Mouse (Mus musculus) urinary bladder, adult 18-20 months (tissue): Measurements from ENCODE around the gene Apobec2.

Experiments
- DNase-seq, 2 experiments: peaks; one replicate each; pipeline ENCODE4 v3.0.0; 2022; ENCODE audit warnings: low spot score in 2 of 2, mixed read lengths in 2 of 2

The Apobec2 gene

DNA sequence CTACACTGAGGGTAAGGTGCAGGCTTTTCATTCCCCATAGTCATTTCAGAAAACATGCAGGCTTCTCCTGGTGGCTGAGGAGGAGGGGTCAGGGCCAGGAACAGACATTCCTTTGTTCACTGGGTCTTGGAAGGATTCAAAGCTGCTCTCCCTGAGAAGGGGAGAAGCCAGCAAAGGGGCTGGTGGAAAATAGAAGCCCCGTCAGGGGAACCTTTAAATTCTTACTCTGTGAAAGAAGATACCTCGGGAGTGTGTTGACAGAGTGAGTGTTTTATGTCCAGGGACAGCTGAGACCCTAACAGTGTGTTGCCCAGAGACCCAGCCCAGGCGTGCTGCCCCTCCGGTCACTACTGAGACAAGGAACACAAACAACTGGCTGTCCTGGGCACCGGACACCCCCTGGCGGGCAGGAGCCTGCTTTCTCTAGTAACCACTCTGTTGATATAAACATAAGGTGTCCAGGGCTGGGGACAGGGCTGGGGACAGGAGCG is 4.7 kb upstream of the Apobec2 start:
- no peak for DNase-seq

DNA sequence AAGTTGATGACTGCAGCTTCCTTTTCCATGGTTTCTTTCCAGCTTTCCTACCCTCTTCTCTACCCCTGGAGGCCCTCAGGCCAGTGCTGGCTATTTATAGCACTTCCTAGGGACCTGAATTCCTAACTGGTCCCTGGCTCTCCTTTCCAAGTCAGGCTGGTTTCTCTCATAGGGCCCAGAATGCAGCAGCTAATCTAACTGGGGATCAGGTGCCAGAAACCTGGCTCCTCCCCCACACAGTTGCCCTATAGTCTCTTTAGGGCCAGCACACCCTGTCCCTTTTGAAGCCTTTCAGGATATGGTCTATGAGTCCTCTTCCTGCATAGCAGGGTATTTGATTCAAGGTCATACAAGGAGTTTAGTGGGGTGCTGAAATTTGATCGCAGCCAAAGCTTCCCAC is 3.8 kb upstream of the Apobec2 start:
- no peak for DNase-seq

DNA sequence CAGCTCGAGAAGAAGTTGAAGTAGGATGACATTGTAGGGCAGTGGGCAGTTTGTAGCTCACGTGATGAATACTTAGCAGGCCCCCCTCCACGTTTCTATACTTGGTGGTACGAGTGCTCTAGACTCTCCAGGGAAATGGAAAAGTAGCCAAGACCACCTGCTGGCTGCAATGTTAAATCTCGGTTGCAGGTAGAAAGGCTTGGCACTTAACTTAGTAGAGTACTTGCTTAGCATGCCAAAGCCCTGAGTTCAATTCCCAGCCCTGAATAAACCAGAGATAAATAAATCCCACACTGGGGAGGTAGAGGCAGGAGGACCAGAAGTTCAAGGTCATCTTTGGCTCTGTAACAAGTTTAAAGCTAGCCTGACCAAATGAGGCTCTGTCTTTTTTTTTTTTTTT is 1.7 kb upstream of the Apobec2 start:
- DNase-seq, result no peak

DNA sequence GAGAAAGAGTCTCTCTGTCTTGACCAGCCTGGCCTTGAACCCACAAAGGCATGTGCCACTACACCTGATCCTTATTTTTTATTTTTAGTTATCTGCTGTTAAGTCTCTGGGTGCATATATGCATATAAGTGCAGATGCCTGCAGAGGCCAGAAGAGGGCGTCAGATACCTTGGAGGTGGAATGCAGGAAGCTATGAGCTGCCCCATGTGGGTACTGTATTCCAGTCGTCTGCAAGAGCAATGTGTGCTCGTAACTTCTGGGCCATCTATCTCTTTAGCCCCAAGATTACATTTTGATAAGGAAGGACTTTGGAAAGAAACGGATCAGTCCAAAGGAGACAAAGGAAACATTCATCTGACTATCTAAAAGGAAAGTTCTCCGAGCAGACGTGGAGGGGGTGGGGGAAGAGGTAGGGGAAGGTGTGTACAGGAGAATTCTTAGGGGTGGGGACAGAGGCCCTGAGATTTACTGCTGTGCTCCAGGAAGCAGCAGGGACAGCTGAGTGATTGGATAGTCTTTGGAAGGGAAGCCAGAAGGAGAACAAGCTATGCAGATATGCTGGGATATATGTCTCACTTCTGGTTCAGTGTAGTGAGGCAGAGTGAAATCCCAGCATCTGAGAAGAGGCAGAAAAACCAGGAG is 1.1 kb upstream of the Apobec2 start:
- no peak for DNase-seq

DNA sequence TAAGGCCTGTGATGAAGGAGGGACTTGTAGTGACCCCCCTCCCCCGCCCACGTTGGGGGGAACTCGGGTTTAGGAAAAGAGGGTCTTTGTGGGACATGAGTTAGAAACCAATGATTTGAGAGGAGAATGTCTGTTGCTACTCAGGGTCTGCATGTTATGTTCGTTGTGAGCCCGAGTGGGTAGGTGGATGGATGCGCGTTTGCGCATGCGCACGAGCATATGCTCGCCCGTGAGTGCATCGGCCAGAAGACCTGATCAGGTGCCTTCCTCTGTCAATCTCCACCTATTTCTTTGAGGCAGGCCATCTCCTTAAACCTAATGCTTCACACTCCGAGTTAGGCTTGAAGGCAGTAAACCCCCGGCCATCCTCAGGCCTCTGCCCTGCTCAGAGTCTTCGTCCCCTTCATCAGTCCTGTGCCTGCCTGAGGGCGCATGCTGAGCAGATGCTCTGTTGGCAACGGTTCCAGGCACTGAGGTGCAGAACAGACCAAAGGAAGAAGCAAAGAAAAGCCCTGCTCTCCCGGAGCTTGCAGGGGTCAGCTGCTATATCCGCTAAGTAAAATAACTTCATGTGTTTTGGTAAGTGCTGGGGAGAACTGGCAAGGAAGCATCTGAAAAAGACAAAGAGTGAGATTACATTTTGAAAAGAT is 401 bp upstream of the Apobec2 start:
- DNase-seq, result no peak

DNA sequence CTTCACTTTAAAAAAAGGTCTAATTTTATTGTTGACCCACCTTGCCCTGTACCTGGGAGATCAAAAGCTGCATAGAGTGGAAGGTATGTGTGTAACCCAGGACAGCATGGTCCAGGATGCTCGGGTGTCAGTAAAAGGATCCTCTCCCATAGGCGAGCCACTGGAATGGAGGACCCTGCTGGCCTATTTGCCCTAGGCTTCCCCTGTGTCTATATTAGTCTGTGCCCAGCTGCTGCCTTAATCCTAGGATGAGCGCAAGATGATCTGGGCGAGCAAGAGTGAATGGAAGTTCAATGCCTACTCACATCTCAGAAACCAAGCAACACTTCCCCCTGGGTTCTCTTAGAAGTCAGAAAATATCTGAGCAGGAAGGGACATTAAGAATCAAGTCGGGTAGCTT is 1.7 kb downstream of the Apobec2 start:
- no peak for DNase-seq

DNA sequence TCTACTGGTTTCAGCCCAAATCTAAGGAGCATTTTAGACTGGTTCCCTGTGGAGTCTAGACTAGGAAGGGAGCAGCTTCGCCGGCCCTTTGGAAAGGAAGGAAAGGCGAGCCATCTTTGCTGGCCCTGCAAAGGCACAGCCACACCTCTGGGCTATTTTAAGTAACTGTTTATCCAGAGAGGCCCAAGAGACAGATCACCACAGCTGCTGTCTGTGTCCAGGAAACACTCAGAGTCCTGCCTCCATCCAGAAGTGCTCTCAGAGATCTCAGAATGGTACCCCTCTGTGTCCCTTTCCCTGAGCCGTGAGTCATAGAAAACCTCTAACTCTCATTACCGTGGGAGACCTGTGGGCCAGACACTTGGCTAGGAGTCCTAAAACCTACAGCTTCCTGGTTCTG is 2.3 kb downstream of the Apobec2 start:
- no peak for DNase-seq

DNA sequence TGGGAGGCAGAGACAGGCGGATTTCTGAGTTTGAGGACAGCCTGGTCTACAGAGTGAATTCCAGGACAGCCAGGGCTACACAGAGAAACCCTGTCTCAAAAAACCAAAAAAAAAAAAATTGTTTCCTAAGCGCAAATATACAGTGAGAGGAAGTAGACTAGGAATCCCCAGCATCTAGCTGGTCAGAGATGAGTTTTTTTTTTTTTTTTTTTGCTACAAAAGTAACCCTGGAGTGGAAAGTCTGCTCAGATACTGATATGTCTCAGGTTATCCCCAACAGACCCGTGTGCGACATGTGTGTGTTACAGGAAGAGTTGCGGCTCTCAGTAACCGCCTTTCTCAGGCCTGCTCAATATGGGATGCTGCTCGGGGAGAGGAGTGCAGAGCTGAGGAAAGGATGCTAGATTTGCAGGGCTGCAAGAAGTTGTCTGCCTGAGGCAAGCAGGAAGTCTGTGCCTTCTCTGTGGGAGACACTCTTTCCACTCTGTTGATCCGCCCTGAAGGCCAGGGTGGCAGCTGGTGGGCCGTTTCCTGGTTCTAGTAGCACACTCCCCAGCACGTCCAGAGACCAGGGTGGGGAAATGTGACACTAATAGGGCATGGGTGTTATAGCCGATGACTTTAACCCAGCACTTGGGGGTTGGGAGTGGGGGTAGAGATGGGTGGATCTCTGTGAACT is 4.7 kb downstream of the Apobec2 start:
- no peak for DNase-seq

DNA sequence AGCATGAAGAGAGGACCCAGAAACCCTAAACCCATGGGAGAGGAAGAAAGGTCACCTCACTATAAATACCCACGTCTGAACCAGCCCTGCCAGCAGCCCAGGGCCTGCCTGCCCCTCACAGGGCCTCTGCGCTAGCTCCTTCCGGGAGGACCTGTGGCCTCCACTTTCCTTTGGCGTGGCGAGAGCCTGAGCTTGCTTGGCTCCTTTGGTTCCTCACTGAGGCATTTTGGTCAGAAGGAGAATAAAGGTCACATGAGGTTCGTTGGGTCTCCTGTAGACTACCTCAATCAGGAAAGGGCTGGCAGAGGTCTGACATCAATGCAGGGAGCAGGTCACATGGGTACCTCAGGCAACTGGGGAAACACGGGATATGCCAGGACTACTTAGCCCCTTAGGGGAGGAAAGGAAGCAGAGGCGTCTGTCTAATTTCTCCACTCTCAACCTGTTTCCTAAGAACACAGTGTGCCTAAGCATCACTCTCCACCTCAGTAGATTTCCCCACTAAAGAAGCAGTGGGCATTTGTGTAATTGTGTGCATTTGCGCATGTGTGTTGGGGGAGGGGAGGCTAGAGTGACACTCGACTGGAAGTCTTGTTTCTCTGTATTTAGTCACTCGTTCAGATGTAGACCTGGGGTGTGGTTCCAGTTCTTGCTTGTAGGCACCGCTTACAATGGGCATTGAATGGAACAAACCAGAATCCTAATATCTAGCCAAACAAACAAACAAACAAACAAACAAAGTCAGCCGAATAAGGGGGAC is 5.6 kb downstream of the Apobec2 start:
- no peak for DNase-seq

DNA sequence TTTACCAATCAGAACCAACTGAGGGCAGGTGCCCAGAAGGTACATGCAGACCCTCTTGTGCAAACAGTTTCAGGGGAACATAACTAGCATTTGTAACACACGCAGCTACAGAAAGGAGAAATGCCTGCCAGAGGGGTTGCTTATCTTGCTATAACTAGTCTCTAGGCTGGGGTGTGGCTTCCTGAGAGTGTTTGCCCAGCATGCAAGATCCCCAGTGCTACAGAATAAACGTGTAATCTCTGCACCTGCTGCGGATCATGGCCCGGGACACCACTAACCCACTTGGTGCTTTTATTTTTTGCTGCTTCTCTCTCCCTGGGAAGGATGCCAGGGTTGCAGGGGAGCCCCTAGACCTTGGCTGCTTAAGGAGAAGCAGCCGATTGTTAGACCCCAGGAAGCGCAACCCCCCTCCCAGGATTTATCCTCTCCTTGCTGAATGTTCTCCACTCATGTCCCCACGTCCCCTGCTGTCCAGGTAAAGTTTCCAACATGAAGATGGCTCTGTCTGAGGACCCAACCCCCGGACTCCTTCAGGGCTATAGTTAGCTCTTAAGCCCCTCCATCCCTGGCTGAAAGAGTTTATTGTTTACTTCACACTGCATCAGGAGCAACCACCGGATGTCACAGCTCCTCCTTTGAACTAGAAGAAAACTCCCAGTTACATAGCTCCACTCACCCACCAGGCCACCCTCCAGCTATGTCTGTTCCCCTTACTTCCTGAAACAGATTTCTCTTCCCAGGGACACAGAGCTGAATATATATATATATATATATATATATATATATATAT is 6.7 kb downstream of the Apobec2 start:
- DNase-seq, result no peak

DNA sequence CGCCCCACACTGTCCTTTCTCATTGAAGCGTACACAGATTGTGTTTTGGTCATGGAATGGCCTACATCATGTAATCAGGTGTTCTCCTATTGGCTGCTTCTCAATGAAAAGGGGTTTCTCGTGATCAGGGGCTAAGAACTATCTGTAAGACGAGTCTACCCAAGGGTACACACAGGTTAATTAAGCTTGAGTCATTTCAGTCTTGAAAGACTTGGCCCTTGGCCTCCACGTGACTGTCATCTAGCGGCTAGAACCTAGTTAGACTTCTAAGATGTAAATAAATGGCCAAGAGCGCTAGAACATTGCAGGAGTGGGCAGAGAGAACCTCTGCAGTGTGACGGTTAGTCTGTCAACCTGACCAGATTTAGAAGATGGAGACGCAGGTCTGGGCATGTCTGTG is 8.5 kb downstream of the Apobec2 start:
- no peak for DNase-seq

DNA sequence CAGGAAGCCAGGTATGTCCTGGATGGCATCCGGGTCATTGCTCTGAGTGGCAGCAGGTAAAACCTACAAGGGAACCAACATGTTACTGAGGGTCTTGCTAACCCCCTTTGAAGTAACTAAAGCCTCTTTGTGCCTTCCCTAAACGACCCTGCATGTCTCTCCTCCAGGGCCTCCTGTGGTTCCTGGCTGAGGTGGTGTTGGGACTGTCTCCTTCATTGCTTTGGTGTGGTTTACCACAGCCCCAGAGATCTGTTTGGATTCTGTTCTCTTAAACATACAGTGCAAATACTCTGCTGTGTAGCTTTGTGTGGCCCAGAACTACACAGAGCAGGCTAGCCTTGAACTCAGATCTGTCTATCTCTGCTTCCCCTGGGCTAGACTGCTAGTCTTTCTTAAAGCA is 13.2 kb downstream of the Apobec2 start:
- no peak for DNase-seq

DNA sequence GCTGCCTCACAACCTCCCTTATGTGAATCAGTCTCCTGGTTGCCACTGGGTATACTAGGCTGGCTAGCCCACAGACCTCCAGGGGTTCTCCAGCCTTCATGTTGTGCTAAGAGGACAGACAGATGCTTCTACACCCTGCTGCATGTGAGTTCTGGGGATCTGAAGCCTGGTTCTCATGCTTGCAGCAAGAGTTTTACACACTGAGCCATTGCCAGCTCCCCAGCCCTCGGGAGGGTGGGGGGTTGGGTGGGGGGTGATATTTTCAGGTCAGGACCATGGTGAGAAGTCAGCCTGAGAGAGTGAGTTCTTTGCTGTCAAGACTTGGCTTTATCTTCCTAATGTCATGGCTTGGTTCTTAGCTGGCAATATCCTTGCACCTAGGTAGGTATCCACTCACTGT is 13.9 kb downstream of the Apobec2 start:
- DNase-seq, result no peak

DNA sequence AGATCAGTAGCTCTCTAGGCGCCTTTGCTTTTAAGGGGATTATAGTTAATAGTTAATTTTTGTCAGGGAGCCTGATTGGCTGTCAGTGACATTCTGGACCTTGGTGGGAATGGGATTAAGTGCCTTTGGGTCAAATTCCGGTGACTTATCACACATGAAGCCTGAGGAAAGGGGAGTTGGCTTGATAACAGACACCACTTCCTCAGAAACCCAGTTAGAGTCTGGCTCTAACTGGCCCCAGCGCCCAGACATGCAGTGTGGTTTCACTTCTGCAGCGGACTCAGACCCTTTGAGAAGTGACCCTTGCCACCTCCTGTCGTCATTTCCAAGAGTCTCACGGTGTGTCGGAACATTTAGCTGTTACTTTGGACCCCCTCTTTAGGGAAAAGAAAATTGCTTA is 14.6 kb downstream of the Apobec2 start:
- DNase-seq, result no peak

DNA sequence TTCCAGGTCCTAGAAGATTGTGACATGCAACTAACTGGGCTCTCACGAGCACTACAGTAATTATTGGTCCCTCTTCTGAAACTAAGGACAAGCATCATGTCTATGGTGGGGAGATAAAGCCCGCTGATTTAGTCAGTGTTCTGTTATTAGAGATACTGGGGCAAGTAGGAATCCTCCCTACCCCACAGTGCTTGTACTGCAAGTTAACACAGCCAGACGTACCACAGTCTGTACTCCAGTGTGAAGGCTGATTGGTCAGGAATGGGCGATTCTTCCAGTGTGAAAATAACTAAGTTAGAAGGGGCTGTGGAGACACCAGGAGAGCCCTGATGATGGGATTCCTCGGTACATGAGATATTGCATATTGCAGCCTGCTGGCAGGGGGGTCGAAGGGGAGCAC is 15.2 kb downstream of the Apobec2 start:
- no peak for DNase-seq

DNA sequence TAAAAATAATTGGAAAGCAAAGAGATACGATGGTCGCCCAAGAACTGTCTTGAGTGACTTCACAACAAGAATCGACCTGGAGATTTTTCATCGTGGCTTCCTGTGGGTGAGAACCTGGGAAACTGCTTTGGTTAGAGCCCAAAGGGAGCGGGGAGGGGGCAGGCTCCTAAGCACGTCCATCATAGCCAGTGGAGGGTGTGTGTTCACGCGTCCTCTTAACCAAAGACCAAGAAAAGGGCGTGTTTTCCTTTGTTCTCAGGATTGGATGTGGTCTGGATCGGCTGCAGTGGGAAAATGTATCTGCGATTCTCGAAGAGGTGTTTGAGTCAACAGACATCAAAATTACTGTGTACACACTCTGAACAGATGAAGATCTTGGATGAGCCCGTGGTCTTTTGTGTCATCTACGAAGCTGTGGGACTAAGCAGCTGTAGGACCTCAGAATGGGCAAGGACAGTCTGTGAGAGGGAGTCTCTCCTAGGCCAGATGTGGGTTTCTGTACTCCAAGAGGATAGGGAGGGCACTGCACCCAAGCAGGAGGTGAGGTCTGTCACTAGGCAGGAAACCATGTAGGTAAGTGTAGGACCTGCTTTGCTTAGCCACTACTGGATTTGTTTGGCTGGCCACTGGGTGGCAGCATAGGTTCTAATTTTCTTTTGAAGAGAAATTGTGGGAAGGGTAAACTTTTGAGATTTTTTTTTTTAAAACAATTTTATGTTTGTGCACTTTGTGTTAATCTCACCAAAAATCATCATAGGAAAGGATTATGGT is 16.1 kb downstream of the Apobec2 start:
- DNase-seq, result peak in 1 of 2 experiments; percentile 33

DNA sequence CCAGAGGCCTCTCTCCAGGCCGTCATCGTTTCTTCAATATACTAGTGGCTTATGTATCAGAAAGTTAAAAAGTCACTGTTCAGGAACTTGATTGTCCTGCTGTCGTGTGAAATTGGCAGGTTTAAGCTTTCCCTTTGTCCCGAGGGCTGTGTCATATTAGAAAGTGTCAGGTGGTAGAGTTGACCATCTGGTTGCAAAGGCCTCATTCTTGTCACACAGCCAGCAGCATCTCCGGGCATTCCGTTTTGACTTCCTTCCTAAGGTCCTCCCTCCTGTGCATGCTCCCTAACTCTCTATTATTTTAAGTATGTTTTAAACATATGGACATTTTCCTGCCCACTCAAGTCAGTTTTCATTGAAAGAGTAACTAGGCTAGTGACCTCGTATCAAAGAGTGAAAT is 16.7 kb downstream of the Apobec2 start:
- no peak for DNase-seq

DNA sequence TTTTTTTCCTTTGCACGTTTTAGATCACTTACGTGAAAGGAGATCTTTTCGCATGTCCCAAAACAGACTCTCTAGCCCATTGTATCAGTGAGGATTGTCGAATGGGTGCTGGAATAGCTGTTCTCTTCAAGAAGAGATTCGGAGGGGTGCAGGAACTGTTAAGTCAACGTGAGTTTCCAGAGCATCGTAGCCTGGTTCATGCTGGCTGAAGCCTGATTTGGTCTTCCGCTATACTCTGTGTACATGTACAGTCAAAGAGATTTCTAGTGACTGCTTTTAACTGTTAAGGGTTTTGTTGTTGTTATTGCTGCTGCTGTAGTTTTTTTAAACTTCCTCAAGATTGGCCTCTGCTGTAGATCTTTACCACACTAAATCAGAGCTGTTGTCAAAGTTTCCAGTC is 21.5 kb downstream of the Apobec2 start:
- DNase-seq, result no peak

DNA sequence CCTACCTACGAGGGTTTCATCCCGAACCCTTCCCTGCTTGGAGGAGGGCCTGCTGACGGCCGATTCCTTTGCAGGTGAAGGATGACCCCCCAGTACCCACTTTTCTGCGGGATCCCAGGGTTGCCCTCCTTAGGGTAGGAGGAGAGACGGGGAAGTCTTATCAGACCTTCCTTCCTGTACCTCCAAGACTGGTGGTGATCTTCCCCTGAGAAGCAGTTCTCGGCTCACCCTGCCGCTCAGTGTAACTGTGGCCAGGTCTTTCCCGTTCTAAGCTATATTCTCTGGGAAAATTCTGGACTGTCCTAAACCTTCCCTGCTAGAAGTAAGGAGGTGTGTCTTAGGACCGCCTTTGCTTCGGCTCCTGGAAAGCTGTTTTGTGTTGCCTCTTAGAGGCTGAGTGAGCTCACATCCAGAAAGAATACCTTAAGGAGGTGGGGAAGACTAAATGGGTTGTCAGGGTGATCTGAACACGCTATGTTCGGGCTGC is 22.4 kb downstream of the Apobec2 start:
- DNase-seq, result no peak
